ENCODE assay signal across 11 mouse cellular contexts in genomic region chr11:68602200-68602931, GRCm38 (mm10). TPM values are rescaled to one million over a fixed set of nuclear protein-coding genes. Genes with fewer than 3 reads are reported as not detected.
DNase-seq lines count a peak whose midpoint lies in the region; ATAC-seq lines count a peak whose summit lies in the region.
"Had no signal": no experiment of that assay in that cellular context is flagged by ENCODE, and none has a peak within 500 bp of the region (broad histone marks: within the 10 kb centered on the region; RNA-seq: fewer than 3 reads in every experiment).

No protein-coding gene starts in this region.

- H3K4me3 ChIP-seq in heart, embryonic 16.5 days (ENCODE audit: low read length): no peak overlapping the region
- H3K4me3 ChIP-seq: heart, adult 2 months; neural tube, embryonic 12.5 days had no signal

- H3K9ac ChIP-seq in heart, embryonic 16.5 days (ENCODE audit: low read length): 0 out of 2 replicates have a peak overlapping the region, but pooled peaks have one; percentile 8
- H3K9ac ChIP-seq: neural tube, embryonic 12.5 days had no signal

- no peaks in the 10 kb centered on the region for H3K36me3 ChIP-seq in heart, embryonic 16.5 days (ENCODE audit: control insufficient read depth, insufficient read depth)
- H3K36me3 ChIP-seq: neural tube, embryonic 12.5 days had no signal

- H3K9me3 ChIP-seq in heart, embryonic 16.5 days (replicated peaks; ENCODE audit: control insufficient read depth, low read length): no peaks in the 10 kb centered on the region
- H3K9me3 ChIP-seq: neural tube, embryonic 12.5 days had no signal

- WGBS in heart, embryonic 16.5 days: 7% methylated on average over 8 of the region's 8 CpGs

- H3K27me3 ChIP-seq in heart, embryonic 16.5 days (ENCODE audit: control insufficient read depth, insufficient read depth, low read length): no peaks in the 10 kb centered on the region
- H3K27me3 ChIP-seq: neural tube, embryonic 12.5 days had no signal

- ATAC-seq in heart, embryonic 16.5 days (replicated peaks; ENCODE audit: extremely low read depth, insufficient read depth, low FRiP score): peak; percentile 76
- ATAC-seq in megakaryocyte-erythroid progenitor cell, adult 5-6 weeks (replicated peaks; ENCODE audit: low FRiP score, low TSS enrichment, poor library complexity, severe bottlenecking): no peak

- peak overlapping the region; percentile 88 for H3K27ac ChIP-seq in heart, embryonic 16.5 days (ENCODE audit: low read length)
- H3K27ac ChIP-seq: neural tube, embryonic 12.5 days had no signal

- DNase-seq in gastrocnemius, adult 18-20 months (ENCODE audit: low spot score): peak; percentile 39
- DNase-seq in gastrocnemius, adult 8-10 months (ENCODE audit: low spot score in 2 of 2): no peak
- DNase-seq in R1 (ENCODE audit: low read depth, low spot score): peak; percentile 61
- peak; percentile 41 for DNase-seq in liver
- no peak for DNase-seq in left cerebral cortex, adult 11 months (ENCODE audit: low spot score)
- DNase-seq in cerebellum, postnatal 4 days (ENCODE audit: low spot score in 2 of 2): no peak

- H3K4me2 ChIP-seq in heart, embryonic 16.5 days (ENCODE audit: low read depth, low read length): peak overlapping the region; percentile 20; the same call in 1 of the 2 replicates
- H3K4me2 ChIP-seq: neural tube, embryonic 12.5 days had no signal

- H3K4me1 ChIP-seq in heart, embryonic 16.5 days (ENCODE audit: control insufficient read depth, insufficient read depth, low read length): peaks cover 34% of the 10 kb centered on the region

RNA-seq across cellular contexts. Expression of gene Ccdc42, which starts 15.5 kb away (rescaled TPM):
- total RNA-seq in gastrocnemius, adult 18-20 months (2021): not detected
- total RNA-seq in gastrocnemius, adult 8-10 months (2022): not detected
- 1.1 and 1.5 TPM in 2 replicates for polyA plus RNA-seq in heart, embryonic 16.5 days (2015; fragmentation: Nextera tagmentation; extraction: Ambion mirVana)
- not detected in 2 replicates for total RNA-seq in megakaryocyte-erythroid progenitor cell, adult 5-6 weeks (2014; fragmentation: Nextera tagmentation)
- total RNA-seq in megakaryocyte-erythroid progenitor cell, adult 5-6 weeks (2017): not detected in 2 replicates
- total RNA-seq: heart, adult 2 months had no signal
- polyA plus RNA-seq: C2C12; heart, adult 2 months had no signal

RNA-seq across cellular contexts. Expression of gene Mfsd6l, which starts 46.4 kb away (rescaled TPM):
- not detected for total RNA-seq in gastrocnemius, adult 18-20 months (2021)
- not detected for total RNA-seq in gastrocnemius, adult 8-10 months (2022)
- 0.17 and 0.39 TPM in 2 replicates for polyA plus RNA-seq in heart, embryonic 16.5 days (2015; fragmentation: Nextera tagmentation; extraction: Ambion mirVana)
- not detected in 2 replicates for total RNA-seq in megakaryocyte-erythroid progenitor cell, adult 5-6 weeks (2014; fragmentation: Nextera tagmentation)
- total RNA-seq in megakaryocyte-erythroid progenitor cell, adult 5-6 weeks (2017): not detected in 2 replicates
- total RNA-seq: heart, adult 2 months had no signal
- polyA plus RNA-seq: C2C12; neural tube, embryonic 12.5 days had no signal

Comparison
In these comparisons a context has a peak if more than half of its experiments do, and no peak if none do; other contexts are left out.
1. DNase-seq: peak in gastrocnemius, adult 18-20 months (single experiment), R1 (single experiment) and liver (single experiment); none in gastrocnemius, adult 8-10 months (0 of 2), left cerebral cortex, adult 11 months (single experiment) and cerebellum, postnatal 4 days (0 of 2).